8 mouse cellular contexts compared by ENCODE assay signal in genomic region chr11:73024236-73024904, GRCm38 (mm10). TPM values are rescaled to one million over a fixed set of nuclear protein-coding genes. Genes with fewer than 3 reads are reported as not detected.
A peak's percentile ranks its signal among the peaks of the same experiment; 100 is the strongest.
DNase-seq lines count a peak whose midpoint lies in the region; ATAC-seq lines count a peak whose summit lies in the region.

No protein-coding gene starts in this region.

- peaks cover 14% of the 10 kb centered on the region for H3K27me3 ChIP-seq in kidney, embryonic 16.5 days (ENCODE audit: insufficient read depth, low read length)
- peaks cover 15% of the 10 kb centered on the region for H3K27me3 ChIP-seq in hindbrain, embryonic 11.5 days (ENCODE audit: control insufficient read depth, insufficient read depth, low read length)

- no peak overlapping the region for H3K4me2 ChIP-seq in kidney, embryonic 16.5 days (replicated peaks; ENCODE audit: low read depth, low read length)
- no peak overlapping the region for H3K4me2 ChIP-seq in hindbrain, embryonic 11.5 days (replicated peaks; ENCODE audit: low read depth, low read length)

- no peak overlapping the region for H3K4me3 ChIP-seq in kidney, embryonic 16.5 days (ENCODE audit: low read length)
- H3K4me3 ChIP-seq in hindbrain, embryonic 11.5 days (ENCODE audit: low read depth, low read length) = no peak overlapping the region

- peak; percentile 36 for DNase-seq in cerebellum, adult 11-12 months
- DNase-seq in lung, postnatal 36 days = peak; percentile 75
- no peak for DNase-seq in hindbrain, embryonic 11.5 days (ENCODE audit: low spot score)

- H3K9ac ChIP-seq in kidney, embryonic 16.5 days (replicated peaks; ENCODE audit: low read length) = no peak overlapping the region
- no peak overlapping the region for H3K9ac ChIP-seq in hindbrain, embryonic 11.5 days (ENCODE audit: low read depth, low read length)

- H3K4me1 ChIP-seq in kidney, embryonic 16.5 days (ENCODE audit: insufficient read depth, low read length) = peaks cover 16% of the 10 kb centered on the region
- H3K4me1 ChIP-seq in hindbrain, embryonic 11.5 days (replicated peaks; ENCODE audit: control insufficient read depth, insufficient read depth, low read length) = peaks cover 3% of the 10 kb centered on the region; the same call in 1 of the 2 replicates

- peak overlapping the region; percentile 52 for H3K27ac ChIP-seq in kidney, embryonic 16.5 days (ENCODE audit: low read length)
- H3K27ac ChIP-seq in hindbrain, embryonic 11.5 days (ENCODE audit: low read depth, low read length) = no peak overlapping the region

- no peaks in the 10 kb centered on the region for H3K36me3 ChIP-seq in kidney, embryonic 16.5 days (ENCODE audit: insufficient read depth, low read length)
- H3K36me3 ChIP-seq in hindbrain, embryonic 11.5 days (ENCODE audit: control insufficient read depth, insufficient read depth, low read length) = no peaks in the 10 kb centered on the region

- H3K9me3 ChIP-seq in kidney, embryonic 16.5 days (ENCODE audit: low read length) = no peaks in the 10 kb centered on the region
- H3K9me3 ChIP-seq in hindbrain, embryonic 11.5 days (ENCODE audit: control insufficient read depth, low read length) = no peaks in the 10 kb centered on the region

- WGBS in kidney, embryonic 16.5 days = 45% methylated on average over 7 of the region's 7 CpGs
- WGBS in hindbrain, embryonic 11.5 days = 63% methylated on average over 7 of the region's 7 CpGs

- ATAC-seq in cerebellum, adult (ENCODE audit: insufficient number of reproducible peaks, low FRiP score, low TSS enrichment) = no peak
- peak; percentile 92 for ATAC-seq in common myeloid progenitor, adult 5-6 weeks (replicated peaks; ENCODE audit: low read depth, poor library complexity, severe bottlenecking)
- peak; percentile 70 for ATAC-seq in kidney, embryonic 16.5 days (ENCODE audit: low FRiP score, low TSS enrichment)
- ATAC-seq in erythroid progenitor cell, adult 5-6 weeks (replicated peaks; ENCODE audit: low FRiP score, poor library complexity, severe bottlenecking) = no peak
- ATAC-seq in frontal cortex, adult (ENCODE audit: low TSS enrichment) = no peak
- ATAC-seq in hindbrain, embryonic 11.5 days (ENCODE audit: low FRiP score) = no peak

RNA-seq across cellular contexts. Expression of gene Camkk1, which starts 5.6 kb away (rescaled TPM):
- total RNA-seq in common myeloid progenitor, adult 5-6 weeks (2017) = 1.6 and 1.8 TPM in 2 replicates
- polyA plus RNA-seq in kidney, embryonic 16.5 days (2015; fragmentation: Nextera tagmentation; extraction: Ambion mirVana) = 7.4 and 7.7 TPM in 2 replicates
- not detected in 2 replicates for total RNA-seq in erythroid progenitor cell, adult 5-6 weeks (2015; ENCODE audit: low replicate concordance)
- total RNA-seq in erythroid progenitor cell, adult 5-6 weeks (2017; ENCODE audit: low replicate concordance) = 0.26 and 0.76 TPM in 2 replicates
- 3.7 and 4.4 TPM in 2 replicates for polyA plus RNA-seq in hindbrain, embryonic 11.5 days (2014; fragmentation: Nextera tagmentation; extraction: Ambion mirVana)

RNA-seq across cellular contexts. Expression of gene Ncbp3, which starts 23.2 kb away (rescaled TPM):
- total RNA-seq in common myeloid progenitor, adult 5-6 weeks (2017) = 12.4 and 15.4 TPM in 2 replicates
- 11.1 and 12.7 TPM in 2 replicates for polyA plus RNA-seq in kidney, embryonic 16.5 days (2015; fragmentation: Nextera tagmentation; extraction: Ambion mirVana)
- total RNA-seq in erythroid progenitor cell, adult 5-6 weeks (2015; ENCODE audit: low replicate concordance) = 10.9 and 11.9 TPM in 2 replicates
- total RNA-seq in erythroid progenitor cell, adult 5-6 weeks (2017; ENCODE audit: low replicate concordance) = 17.4 and 18.9 TPM in 2 replicates
- polyA plus RNA-seq in hindbrain, embryonic 11.5 days (2014; fragmentation: Nextera tagmentation; extraction: Ambion mirVana) = 12.0 and 12.5 TPM in 2 replicates

RNA-seq across cellular contexts. Expression of gene P2rx1, which starts 25.5 kb away (rescaled TPM):
- total RNA-seq in common myeloid progenitor, adult 5-6 weeks (2017) = 9.4 and 14.6 TPM in 2 replicates
- polyA plus RNA-seq in kidney, embryonic 16.5 days (2015; fragmentation: Nextera tagmentation; extraction: Ambion mirVana) = 1.7 and 3.1 TPM in 2 replicates
- total RNA-seq in erythroid progenitor cell, adult 5-6 weeks (2015; ENCODE audit: low replicate concordance) = 1.1 and 3.4 TPM in 2 replicates
- 0.45 and 0.51 TPM in 2 replicates for total RNA-seq in erythroid progenitor cell, adult 5-6 weeks (2017; ENCODE audit: low replicate concordance)
- polyA plus RNA-seq in hindbrain, embryonic 11.5 days (2014; fragmentation: Nextera tagmentation; extraction: Ambion mirVana) = 1.4 and 2.4 TPM in 2 replicates

Comparison
In these comparisons a context has a peak if more than half of its experiments do, and no peak if none do; other contexts are left out.
1. ATAC-seq: peak in common myeloid progenitor, adult 5-6 weeks (single experiment) and kidney, embryonic 16.5 days (single experiment); none in cerebellum, adult (single experiment), erythroid progenitor cell, adult 5-6 weeks (single experiment), frontal cortex, adult (single experiment) and hindbrain, embryonic 11.5 days (single experiment).